Mouse (Mus musculus): Measurements from ENCODE around the gene Vps35l. TPM values are rescaled to one million over a fixed set of nuclear protein-coding genes. Genes with fewer than 3 reads are reported as not detected.

Gene Vps35l
- polyA plus RNA-seq, 1 experiment from 2014 or later = 105 TPM

DNA sequence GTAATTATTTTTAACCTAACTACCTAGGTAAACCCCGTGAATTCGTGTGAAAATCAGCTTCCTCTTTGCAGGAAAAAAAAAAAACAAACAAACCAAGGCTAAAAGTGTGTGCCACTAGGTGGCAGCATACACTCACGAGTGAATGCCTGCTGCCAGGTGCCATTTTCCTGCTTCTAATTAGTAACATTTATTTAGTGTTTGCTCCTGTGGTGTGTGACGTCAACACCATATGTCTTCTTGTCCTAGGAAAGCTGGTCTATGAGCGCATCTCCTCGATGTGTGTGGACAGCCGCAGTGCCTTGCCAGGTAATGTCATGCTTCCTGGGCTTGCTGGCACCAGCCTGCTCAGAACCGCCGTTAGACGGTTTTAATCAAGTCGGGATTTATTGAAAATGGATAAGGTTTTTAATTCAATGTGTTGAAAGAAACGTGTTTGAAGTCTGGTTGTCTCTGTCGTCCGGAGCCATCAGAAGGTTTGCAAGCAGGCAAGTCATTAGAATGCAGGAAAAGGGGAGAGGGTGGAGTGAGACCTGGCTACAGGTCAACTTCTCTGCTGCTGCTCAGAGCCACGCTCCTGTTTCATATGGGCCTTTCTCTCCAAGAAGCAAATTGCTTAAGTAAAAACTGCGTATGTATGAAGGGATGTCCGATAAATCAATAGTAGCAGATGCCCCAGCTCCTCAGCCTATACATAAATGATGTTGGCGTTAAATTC is 26.2 kb downstream of the Vps35l start:
- H3K9me3 ChIP-seq = no peaks in the 10 kb centered on the region
- ATAC-seq (replicated peaks) = peak; percentile 68
- no peak overlapping the region for H3K4me3 ChIP-seq
- H3K36me3 ChIP-seq (replicated peaks) = peaks cover 24% of the 10 kb centered on the region; the same call in 1 of the 2 replicates
- H3K27ac ChIP-seq = no peak overlapping the region
- no peaks in the 10 kb centered on the region for H3K4me1 ChIP-seq
- no peak overlapping the region for H3K4me2 ChIP-seq
- no peak overlapping the region for H3K9ac ChIP-seq
- no peaks in the 10 kb centered on the region for H3K27me3 ChIP-seq (replicated peaks)
- 49% methylated on average over 18 of the region's 18 CpGs for WGBS

DNA sequence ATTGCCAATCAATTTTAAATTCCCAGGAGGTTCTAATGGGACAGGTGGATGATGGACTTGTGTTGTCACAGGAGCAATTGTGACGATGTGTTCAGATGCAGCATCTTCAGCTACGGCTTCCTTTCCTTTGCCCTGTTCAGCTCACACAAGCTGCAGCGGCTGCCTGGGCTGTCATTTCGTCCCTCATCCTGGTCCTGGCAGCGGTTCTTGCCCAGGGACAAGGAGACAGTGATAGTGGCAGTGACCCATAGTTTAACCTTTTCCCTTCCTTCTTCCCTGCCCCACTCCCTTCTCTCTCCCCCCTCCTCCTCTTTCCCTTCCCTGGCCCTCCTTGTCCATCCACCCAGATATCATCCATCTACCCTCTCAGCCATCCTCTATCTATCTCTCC is 26.8 kb downstream of the Vps35l start:
- Histone ChIP-seq H3K36me3 (replicated peaks) (peaks cover 18% of the 10 kb centered on the region; the same call in 1 of the 2 replicates), H3K4me1 (no peaks in the 10 kb centered on the region), H3K27me3 (replicated peaks) (no peaks in the 10 kb centered on the region), H3K4me3 (no peak overlapping the region), H3K27ac (no peak overlapping the region), H3K4me2 (no peak overlapping the region), H3K9me3 (no peaks in the 10 kb centered on the region), H3K9ac (no peak overlapping the region)
- ATAC-seq (replicated peaks) = no peak
- WGBS = 84% methylated on average over 5 of the region's 5 CpGs

DNA sequence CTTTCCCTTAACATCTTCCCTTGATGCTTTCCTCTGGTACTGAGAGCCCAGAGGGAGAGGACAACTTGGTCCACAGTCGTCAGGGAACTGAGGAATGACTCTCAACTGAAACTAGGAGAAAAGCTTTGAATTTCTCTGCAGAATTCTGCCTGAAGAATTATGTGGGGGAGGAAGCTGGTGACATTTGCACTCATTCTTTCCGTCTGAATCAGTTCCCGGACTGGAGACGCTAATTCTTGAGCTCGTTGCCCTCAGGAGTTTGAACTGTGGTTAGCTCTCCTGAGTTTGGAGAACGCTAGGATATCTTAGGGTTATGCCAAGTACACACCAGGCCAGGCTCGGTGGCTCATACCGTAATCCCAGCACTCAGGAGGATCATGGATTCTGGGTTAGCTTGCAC is 29.2 kb downstream of the Vps35l start:
- Histone ChIP-seq H3K36me3 (replicated peaks) (0 out of 2 replicates have a peak, but pooled peaks cover 11% of the 10 kb centered on the region), H3K4me3 (no peak overlapping the region), H3K4me2 (no peak overlapping the region), H3K9ac (no peak overlapping the region), H3K4me1 (no peaks in the 10 kb centered on the region), H3K27me3 (replicated peaks) (no peaks in the 10 kb centered on the region), H3K9me3 (no peaks in the 10 kb centered on the region), H3K27ac (no peak overlapping the region)
- no peak for ATAC-seq (replicated peaks)
- 89% methylated on average over 8 of the region's 8 CpGs for WGBS

DNA sequence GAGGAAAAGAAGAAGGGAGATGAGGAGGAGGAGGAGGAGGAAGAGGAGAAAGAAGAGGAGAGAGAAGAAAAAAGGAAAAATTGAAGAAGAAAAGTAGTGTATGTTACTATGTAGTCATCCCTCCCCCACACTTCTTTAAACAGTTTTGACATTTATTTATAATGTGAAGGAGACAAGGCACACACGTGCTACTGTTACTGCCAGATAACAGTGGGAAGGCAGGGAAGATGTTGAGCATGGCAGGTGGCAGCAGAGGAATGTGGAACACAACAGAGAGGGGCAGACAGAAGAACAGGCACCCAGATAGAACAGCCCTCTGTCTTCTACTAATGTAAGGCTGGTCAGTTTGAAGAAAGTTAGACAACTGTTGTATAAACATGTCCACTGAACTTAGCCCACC is 29.6 kb downstream of the Vps35l start:
- Histone ChIP-seq H3K9me3 (no peaks in the 10 kb centered on the region), H3K36me3 (replicated peaks) (0 out of 2 replicates have a peak, but pooled peaks cover 9% of the 10 kb centered on the region)
- 58% methylated on average over 1 of the region's 1 CpGs for WGBS

DNA sequence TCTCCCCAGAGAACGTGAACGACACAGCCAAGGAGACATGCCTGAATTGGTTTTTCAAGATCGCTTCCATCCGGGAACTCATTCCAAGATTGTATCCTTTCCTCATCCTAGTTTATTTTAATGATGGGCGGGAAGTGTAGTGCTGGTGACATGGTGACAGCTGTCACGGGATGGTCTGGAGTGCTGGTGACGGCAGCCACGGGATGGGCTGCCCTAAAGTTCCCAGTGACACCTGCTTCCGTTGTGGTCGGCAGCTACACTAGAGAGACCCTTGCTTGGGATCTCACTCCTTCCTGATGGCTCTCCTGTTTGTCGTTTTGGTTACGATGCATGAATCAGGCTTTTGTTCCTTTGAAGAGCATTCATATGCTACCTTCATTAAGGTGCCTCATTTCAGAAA is 33.0 kb downstream of the Vps35l start:
- H3K9ac ChIP-seq = no peak overlapping the region
- no peak overlapping the region for H3K27ac ChIP-seq
- H3K36me3 ChIP-seq (replicated peaks) = peaks cover 19% of the 10 kb centered on the region; the same call in 1 of the 2 replicates
- no peaks in the 10 kb centered on the region; the same call in 1 of the 2 replicates for H3K4me1 ChIP-seq
- 85% methylated on average over 12 of the region's 12 CpGs for WGBS
- H3K27me3 ChIP-seq (replicated peaks) = no peaks in the 10 kb centered on the region
- no peak overlapping the region for H3K4me2 ChIP-seq
- H3K4me3 ChIP-seq = no peak overlapping the region
- no peaks in the 10 kb centered on the region for H3K9me3 ChIP-seq
- no peak for ATAC-seq (replicated peaks)

More for the DNA sequence above, 29.6 kb downstream of the Vps35l start:
- no peaks in the 10 kb centered on the region for H3K27me3 ChIP-seq (replicated peaks)
- no peak for ATAC-seq (replicated peaks)
- no peak overlapping the region for H3K27ac ChIP-seq
- H3K4me3 ChIP-seq = no peak overlapping the region
- no peak overlapping the region for H3K9ac ChIP-seq
- no peaks in the 10 kb centered on the region for H3K4me1 ChIP-seq
- no peak overlapping the region for H3K4me2 ChIP-seq

DNA sequence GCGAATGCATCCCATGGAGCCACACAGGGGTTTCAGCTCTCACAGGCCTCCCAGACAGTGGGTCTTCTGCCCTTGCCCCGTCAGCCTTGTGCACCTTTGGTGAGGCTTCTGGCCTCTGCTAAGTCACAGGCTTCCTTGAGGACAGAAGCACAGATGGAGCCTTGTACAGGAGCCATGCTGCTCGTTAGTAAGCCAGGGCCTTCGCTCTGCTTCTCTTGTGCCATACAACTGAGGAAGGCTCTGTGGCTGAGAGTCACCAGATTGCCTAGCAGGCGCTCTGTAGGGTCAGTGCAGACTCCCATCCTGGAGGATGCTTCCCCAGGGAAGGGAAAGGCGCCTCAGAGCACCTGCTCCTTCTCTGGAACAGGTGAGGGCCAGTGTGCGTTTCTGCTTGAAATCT is 36.0 kb downstream of the Vps35l start:
- Histone ChIP-seq H3K9me3 (no peaks in the 10 kb centered on the region), H3K4me2 (no peak overlapping the region), H3K27ac (no peak overlapping the region), H3K4me3 (no peak overlapping the region), H3K36me3 (replicated peaks) (peaks cover 29% of the 10 kb centered on the region; the same call in 1 of the 2 replicates), H3K4me1 (no peaks in the 10 kb centered on the region; the same call in 1 of the 2 replicates), H3K9ac (no peak overlapping the region), H3K27me3 (replicated peaks) (no peaks in the 10 kb centered on the region)
- WGBS = 78% methylated on average over 7 of the region's 7 CpGs
- ATAC-seq (replicated peaks) = no peak

DNA sequence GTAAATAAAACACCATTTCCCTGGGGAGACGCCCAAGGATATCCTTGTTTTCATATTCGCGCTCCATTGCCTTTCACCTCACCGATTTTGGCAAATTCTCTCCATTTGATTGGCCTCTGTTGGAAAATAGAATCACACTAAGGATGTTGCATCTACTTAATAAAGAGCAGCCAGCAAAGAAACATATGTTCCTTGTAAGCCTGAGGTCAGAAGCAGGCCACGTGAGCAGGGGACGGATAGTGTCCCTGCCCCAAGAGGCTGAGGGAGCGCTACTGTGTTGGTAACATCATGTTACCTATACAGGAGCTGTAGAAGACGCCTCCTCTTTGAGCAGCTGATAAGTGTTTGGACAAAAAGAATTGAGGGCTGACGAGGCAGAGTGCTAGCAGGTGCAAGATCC is 36.5 kb downstream of the Vps35l start:
- H3K36me3 ChIP-seq (replicated peaks) = peaks cover 30% of the 10 kb centered on the region; the same call in 1 of the 2 replicates
- no peak overlapping the region for H3K4me3 ChIP-seq
- H3K4me2 ChIP-seq = no peak overlapping the region
- H3K27ac ChIP-seq = no peak overlapping the region
- ATAC-seq (replicated peaks) = no peak
- WGBS = 88% methylated on average over 9 of the region's 9 CpGs
- no peaks in the 10 kb centered on the region; the same call in 1 of the 2 replicates for H3K4me1 ChIP-seq
- H3K9me3 ChIP-seq = no peaks in the 10 kb centered on the region
- H3K9ac ChIP-seq = no peak overlapping the region
- H3K27me3 ChIP-seq (replicated peaks) = no peaks in the 10 kb centered on the region

DNA sequence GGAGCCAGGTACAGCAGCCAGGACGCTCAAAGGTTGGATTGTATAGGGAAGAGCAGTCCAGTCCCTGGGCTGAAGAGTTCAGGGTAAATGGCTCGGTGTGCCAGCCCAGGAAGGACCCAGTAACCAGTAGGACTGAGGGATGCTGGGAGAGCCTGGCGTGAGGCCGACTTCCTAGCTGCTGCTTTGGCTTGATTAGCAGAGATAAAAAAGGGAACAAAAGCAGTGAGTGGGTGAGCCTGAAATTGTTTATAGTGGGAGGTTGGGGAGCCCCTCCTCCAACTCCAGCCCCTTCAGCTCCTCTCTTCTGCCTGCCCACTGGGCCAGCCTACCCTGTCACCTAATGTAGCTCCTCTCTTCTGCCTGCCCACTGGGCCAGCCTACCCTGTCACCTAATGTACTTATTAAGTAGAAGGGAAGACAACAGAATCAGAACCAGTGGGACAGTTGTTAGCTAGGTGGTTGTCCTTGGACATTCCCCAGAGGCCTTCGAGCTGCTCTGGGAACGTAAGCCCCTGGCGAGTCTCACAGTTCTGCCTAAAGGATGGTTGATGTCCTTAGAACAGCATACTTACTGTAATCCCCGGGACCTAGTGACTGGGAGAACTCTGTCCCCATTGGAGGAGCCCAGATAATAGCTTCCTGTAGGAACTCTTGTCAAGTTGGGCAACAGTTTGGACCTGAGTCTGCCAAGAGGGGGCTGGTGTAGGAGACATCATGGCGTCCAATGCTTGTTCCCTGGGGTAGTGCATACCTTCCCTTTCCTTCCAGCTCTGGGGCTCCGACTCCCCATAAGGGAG is 37.8 kb downstream of the Vps35l start:
- H3K27me3 ChIP-seq (replicated peaks) = no peaks in the 10 kb centered on the region
- H3K4me2 ChIP-seq = no peak overlapping the region
- WGBS = 84% methylated on average over 10 of the region's 10 CpGs
- H3K4me1 ChIP-seq = no peaks in the 10 kb centered on the region; the same call in 1 of the 2 replicates
- H3K4me3 ChIP-seq = no peak overlapping the region
- ATAC-seq (replicated peaks) = no peak
- no peak overlapping the region for H3K27ac ChIP-seq
- peaks cover 30% of the 10 kb centered on the region; the same call in 1 of the 2 replicates for H3K36me3 ChIP-seq (replicated peaks)
- no peak overlapping the region for H3K9ac ChIP-seq
- no peaks in the 10 kb centered on the region for H3K9me3 ChIP-seq

DNA sequence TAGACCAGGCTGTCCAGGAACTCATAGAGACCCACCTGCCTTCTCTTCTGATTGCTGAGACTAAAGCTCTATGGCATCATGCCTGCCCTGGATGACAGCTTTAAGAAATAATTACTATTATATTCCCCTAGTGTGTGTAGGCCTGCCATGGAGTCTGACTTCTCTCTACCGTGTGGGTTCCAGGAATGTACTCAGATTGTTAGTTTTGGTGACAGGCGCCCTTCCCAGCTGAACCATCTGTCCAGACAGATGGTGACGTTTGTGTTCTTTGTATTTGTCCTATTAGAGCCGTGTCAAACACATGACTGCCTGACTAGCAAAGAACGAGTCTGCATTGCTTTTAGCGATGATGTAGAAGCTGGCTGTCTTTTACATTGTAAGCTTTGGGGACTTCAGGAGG is 38.5 kb downstream of the Vps35l start:
- Histone ChIP-seq H3K36me3 (replicated peaks) (peaks cover 26% of the 10 kb centered on the region; the same call in 1 of the 2 replicates), H3K27ac (no peak overlapping the region), H3K9ac (no peak overlapping the region), H3K4me3 (no peak overlapping the region), H3K27me3 (replicated peaks) (no peaks in the 10 kb centered on the region), H3K9me3 (no peaks in the 10 kb centered on the region), H3K4me1 (no peaks in the 10 kb centered on the region; the same call in 1 of the 2 replicates), H3K4me2 (no peak overlapping the region)
- no peak; the same call in 1 of the 2 replicates for ATAC-seq (replicated peaks)
- WGBS = 41% methylated on average over 6 of the region's 6 CpGs

DNA sequence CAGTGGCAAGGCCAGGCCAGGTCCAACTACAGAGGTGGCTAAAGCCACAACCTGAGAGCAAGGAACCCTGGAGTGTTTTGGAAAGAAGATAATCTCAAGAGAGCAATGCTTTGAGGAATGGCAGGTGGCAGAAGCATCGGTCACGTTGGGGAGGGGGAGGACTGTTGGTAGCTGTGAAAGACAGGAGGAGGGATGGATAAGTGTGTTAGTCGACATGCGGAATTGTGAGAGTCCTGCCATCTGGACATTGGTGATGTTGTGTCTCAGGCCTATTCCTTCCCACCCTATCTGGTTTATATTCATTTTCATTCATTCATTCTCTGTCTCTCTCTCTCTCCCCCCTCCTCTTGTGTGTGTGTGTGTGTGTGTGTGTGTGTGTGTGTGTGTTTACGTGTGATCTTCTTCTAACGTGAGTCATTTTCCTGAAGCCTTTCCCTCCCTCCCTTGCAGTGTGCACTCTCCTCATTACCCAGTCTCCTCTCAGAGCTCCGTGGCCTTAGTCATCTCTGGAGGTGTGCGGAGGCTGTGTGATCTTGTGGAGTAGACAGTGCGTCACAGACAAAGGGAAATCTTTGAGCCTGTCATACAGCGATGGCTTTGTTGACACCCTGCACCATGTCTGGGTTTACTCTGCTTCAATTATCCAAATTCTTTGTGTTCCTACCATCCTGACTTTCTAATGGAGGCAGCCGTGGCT is 43.4 kb downstream of the Vps35l start:
- H3K36me3 ChIP-seq (replicated peaks) = 0 out of 2 replicates have a peak, but pooled peaks cover 14% of the 10 kb centered on the region
- WGBS = 86% methylated on average over 11 of the region's 11 CpGs

DNA sequence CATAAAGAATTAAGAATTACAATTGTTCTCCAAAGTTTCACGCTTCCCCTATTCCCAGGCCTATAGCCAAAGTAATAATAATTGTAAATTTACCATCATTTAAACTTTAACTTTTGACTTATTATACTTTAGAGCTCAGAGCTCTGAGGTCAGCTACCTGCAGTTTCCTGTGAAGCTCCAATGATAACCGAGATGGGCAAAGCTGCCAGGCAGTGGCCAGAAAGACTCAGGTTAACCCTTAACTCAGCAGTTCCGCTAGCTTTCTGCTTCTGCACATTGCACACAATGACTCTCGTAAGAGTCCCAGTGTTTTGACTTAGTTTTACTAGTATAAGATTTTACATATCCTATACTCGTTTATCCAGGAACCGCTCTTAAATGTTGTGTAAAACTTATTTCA is 46.1 kb downstream of the Vps35l start:
- Histone ChIP-seq H3K4me1 (no peaks in the 10 kb centered on the region), H3K9me3 (no peaks in the 10 kb centered on the region), H3K4me2 (no peak overlapping the region), H3K4me3 (no peak overlapping the region), H3K27me3 (replicated peaks) (no peaks in the 10 kb centered on the region), H3K36me3 (replicated peaks) (0 out of 2 replicates have a peak, but pooled peaks cover 1% of the 10 kb centered on the region), H3K27ac (no peak overlapping the region), H3K9ac (no peak overlapping the region)
- no peak for ATAC-seq (replicated peaks)
- 81% methylated on average over 6 of the region's 6 CpGs for WGBS

More for the DNA sequence above, 43.4 kb downstream of the Vps35l start:
- Histone ChIP-seq H3K9ac (no peak overlapping the region), H3K27me3 (replicated peaks) (no peaks in the 10 kb centered on the region), H3K9me3 (no peaks in the 10 kb centered on the region), H3K4me3 (no peak overlapping the region), H3K4me1 (no peaks in the 10 kb centered on the region), H3K4me2 (no peak overlapping the region), H3K27ac (no peak overlapping the region)
- no peak for ATAC-seq (replicated peaks)

DNA sequence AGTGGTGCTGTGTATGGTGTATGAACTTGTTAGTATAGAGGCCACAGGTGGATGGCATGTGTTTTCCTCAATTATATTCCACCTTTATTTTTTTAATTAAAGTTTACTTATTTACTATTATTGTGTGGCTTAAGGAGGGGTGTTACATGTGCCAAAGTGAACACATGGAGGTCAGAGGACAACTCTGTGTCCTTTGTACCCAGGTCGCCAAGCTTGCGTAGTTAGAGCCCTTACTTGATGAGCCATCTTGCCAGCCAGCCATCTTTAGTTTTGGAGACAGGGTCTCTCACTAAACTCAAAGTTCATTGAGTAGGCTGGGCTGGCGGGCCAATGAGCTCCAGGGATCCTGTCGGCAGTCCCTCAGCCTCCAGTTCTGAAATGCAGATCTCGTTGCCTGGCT is 47.3 kb downstream of the Vps35l start:
- Histone ChIP-seq H3K4me2 (no peak overlapping the region), H3K9me3 (no peaks in the 10 kb centered on the region), H3K36me3 (replicated peaks) (peaks cover 12% of the 10 kb centered on the region), H3K9ac (no peak overlapping the region), H3K27ac (no peak overlapping the region), H3K27me3 (replicated peaks) (no peaks in the 10 kb centered on the region), H3K4me3 (no peak overlapping the region), H3K4me1 (no peaks in the 10 kb centered on the region)
- no peak for ATAC-seq (replicated peaks)
- 88% methylated on average over 5 of the region's 5 CpGs for WGBS
